Mouse (Mus musculus): Measurements from ENCODE around the gene Tas2r110.

DNA sequence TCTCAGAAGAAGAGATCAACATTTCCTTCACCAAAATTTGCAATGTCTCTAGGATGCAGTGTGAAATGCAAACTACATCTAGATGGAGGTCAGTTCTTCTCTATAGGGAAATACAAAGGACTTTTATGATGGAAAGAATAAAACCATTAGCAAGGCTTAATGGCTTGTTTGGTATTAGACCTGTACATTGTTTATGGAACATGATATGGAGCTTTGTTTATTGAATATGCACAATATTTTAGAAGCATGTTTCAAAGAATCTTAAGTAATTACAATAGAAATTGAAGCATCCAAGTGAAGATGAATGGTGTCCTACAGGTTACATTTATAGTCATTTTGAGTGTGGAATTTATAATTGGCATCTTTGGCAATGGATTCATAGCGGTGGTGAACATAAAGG lies 12.7 kb upstream of the Tas2r110 start, which contains the start of gene Tas2r116:
- no peak for TF ChIP-seq POLR2A (IDR thresholded peaks at IDR 0.05; ENCODE audit: control insufficient read depth, extremely low read depth, insufficient read depth, low read length, poor library complexity)
- TF ChIP-seq CTCF (IDR thresholded peaks at IDR 0.05; ENCODE audit: borderline replicate concordance, control insufficient read depth, extremely low read depth, insufficient read depth, low read length, poor library complexity), result no peak

Measured in thymus, adult 2 months (tissue).